Comparison of ENCODE assay signal across 22 mouse cellular contexts in the genomic region with DNA sequence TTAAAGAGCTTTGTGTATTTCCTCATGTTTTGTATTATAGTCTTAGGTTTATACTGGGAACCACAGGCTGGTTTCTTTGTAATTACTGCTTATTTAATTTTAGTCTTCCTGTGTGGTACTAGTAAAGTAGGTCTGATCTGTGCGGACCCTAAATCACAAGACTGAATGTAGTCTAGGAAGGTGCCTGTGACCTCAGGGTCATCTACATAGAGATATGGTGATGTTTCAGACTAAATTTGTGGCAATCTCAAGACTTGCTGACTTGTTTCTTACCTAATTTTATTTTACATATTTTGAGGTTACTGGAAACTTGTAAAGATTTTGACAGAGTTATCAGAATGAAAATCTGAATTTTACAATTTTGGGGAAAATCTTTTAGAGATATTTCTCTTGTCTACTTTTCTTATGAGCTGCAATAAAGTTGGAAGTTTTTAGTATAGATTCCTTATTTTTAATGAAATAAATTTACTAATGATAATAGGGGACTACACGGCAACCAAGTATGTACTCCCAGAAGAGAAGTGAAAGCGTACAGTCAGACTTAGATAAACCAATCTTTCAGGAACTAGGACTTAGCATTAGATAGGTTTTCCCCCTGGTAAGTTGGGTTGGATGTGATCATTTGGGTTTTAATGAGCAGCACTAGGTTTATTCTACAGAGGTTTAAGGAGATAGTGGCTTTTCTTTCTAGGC. TPM values are rescaled to one million over a fixed set of nuclear protein-coding genes. Genes with fewer than 3 reads are reported as not detected.
"Had no signal": no experiment of that assay in that cellular context is flagged by ENCODE, and none has a peak within 500 bp of the region (broad histone marks: within the 10 kb centered on the region; RNA-seq: fewer than 3 reads in every experiment).

No protein-coding gene starts in this region.

- DNase-seq: kidney, adult 9 months; kidney, postnatal 10 days; layer of hippocampus, postnatal 36 days; left cerebral cortex, postnatal 4 days; lung, adult 2 months; lung, postnatal 36 days; retina, postnatal 1 day; right cerebral cortex, postnatal 4 days; spleen, adult 18-20 months; thymus, adult 2 months; thymus, postnatal 36 days had no signal

- H3K9ac ChIP-seq: liver, embryonic 15.5 days; midbrain, embryonic 15.5 days; neural tube, embryonic 12.5 days; stomach, embryonic 15.5 days had no signal

- H3K36me3 ChIP-seq: liver, embryonic 15.5 days; neural tube, embryonic 12.5 days; stomach, embryonic 15.5 days had no signal

- H3K27ac ChIP-seq: liver, embryonic 15.5 days; midbrain, embryonic 15.5 days; neural tube, embryonic 12.5 days; stomach, embryonic 15.5 days had no signal

- H3K4me3 ChIP-seq: liver, embryonic 15.5 days; megakaryocyte, embryonic 14.5 days; midbrain, embryonic 15.5 days; neural tube, embryonic 12.5 days; stomach, embryonic 15.5 days had no signal

- H3K27me3 ChIP-seq: liver, embryonic 15.5 days; megakaryocyte, embryonic 14.5 days; midbrain, embryonic 15.5 days; neural tube, embryonic 12.5 days; stomach, embryonic 15.5 days had no signal

- ATAC-seq: lung, postnatal 0 days; midbrain, embryonic 15.5 days had no signal

- H3K9me3 ChIP-seq: liver, embryonic 15.5 days; megakaryocyte, embryonic 14.5 days; midbrain, embryonic 15.5 days; neural tube, embryonic 12.5 days; stomach, embryonic 15.5 days had no signal

- H3K4me1 ChIP-seq: liver, embryonic 15.5 days; midbrain, embryonic 15.5 days; neural tube, embryonic 12.5 days; stomach, embryonic 15.5 days had no signal

RNA-seq across cellular contexts. Expression of a gene that starts 29.1 kb away (rescaled TPM):
- total RNA-seq: layer of hippocampus, postnatal 36 days; left cerebral cortex, postnatal 4 days; monocyte, adult 5-6 weeks had no signal
- polyA plus RNA-seq: large intestine, adult 2 months; liver, embryonic 11.5 days; liver, embryonic 15.5 days; lung, adult 2 months; midbrain, embryonic 11.5 days; midbrain, embryonic 15.5 days; testis, adult 2 months; thymus, adult 2 months had no signal
